Mouse (Mus musculus): ENCODE measurements around the gene Ephx1. TPM values are rescaled to one million over a fixed set of nuclear protein-coding genes. Genes with fewer than 3 reads are reported as not detected.

The Ephx1 gene
- polyA plus RNA-seq, 1 experiment from 2014 or later = 2.8 TPM

GRCm38 (mm10) chr1:180958797-180959196 is 61.9 kb downstream of the Ephx1 start:
- WGBS = 61% methylated on average over 3 of the region's 3 CpGs
- ATAC-seq (ENCODE audit: low FRiP score, low read depth) = no peak
- no peaks in the 10 kb centered on the region for H3K36me3 ChIP-seq
- H3K9ac ChIP-seq = no peak overlapping the region
- H3K4me3 ChIP-seq = no peak overlapping the region
- H3K4me2 ChIP-seq (replicated peaks) = no peak overlapping the region
- no peak overlapping the region for H3K27ac ChIP-seq
- no peaks in the 10 kb centered on the region for H3K9me3 ChIP-seq
- H3K4me1 ChIP-seq = no peaks in the 10 kb centered on the region
- H3K27me3 ChIP-seq (replicated peaks) = no peaks in the 10 kb centered on the region

- H3K9ac ChIP-seq = no peak overlapping the region
- no peaks in the 10 kb centered on the region for H3K4me1 ChIP-seq
- H3K27me3 ChIP-seq (replicated peaks) = no peaks in the 10 kb centered on the region
- H3K4me3 ChIP-seq = no peak overlapping the region
- H3K36me3 ChIP-seq = no peaks in the 10 kb centered on the region
- H3K27ac ChIP-seq = no peak overlapping the region
- H3K9me3 ChIP-seq = no peaks in the 10 kb centered on the region
- no peak overlapping the region for H3K4me2 ChIP-seq (replicated peaks)
- ATAC-seq (ENCODE audit: low FRiP score, low read depth) = no peak
- WGBS = 94% methylated on average over 3 of the region's 3 CpGs
Observed at GRCm38 (mm10) chr1:180957989-180958388, 62.7 kb downstream of the Ephx1 start.

- Histone ChIP-seq H3K4me1 (no peaks in the 10 kb centered on the region), H3K27me3 (replicated peaks) (no peaks in the 10 kb centered on the region), H3K36me3 (no peaks in the 10 kb centered on the region), H3K9me3 (no peaks in the 10 kb centered on the region), H3K4me2 (replicated peaks) (no peak overlapping the region), H3K9ac (no peak overlapping the region), H3K4me3 (no peak overlapping the region), H3K27ac (no peak overlapping the region)
- WGBS = 86% methylated on average over 8 of the region's 8 CpGs
- ATAC-seq (ENCODE audit: low FRiP score, low read depth) = no peak
Observed at GRCm38 (mm10) chr1:180956973-180957381, 63.7 kb downstream of the Ephx1 start.

- H3K27me3 ChIP-seq (replicated peaks) = no peaks in the 10 kb centered on the region
- H3K9ac ChIP-seq = no peak overlapping the region
- no peak for ATAC-seq (ENCODE audit: low FRiP score, low read depth)
- 91% methylated on average over 8 of the region's 8 CpGs for whole genome bisulfite sequencing
- no peaks in the 10 kb centered on the region for H3K9me3 ChIP-seq
- H3K4me3 ChIP-seq = no peak overlapping the region
- no peak overlapping the region for H3K4me2 ChIP-seq (replicated peaks)
- H3K27ac ChIP-seq = no peak overlapping the region
- no peaks in the 10 kb centered on the region for H3K36me3 ChIP-seq
- no peaks in the 10 kb centered on the region for H3K4me1 ChIP-seq
Observed at GRCm38 (mm10) chr1:180956401-180956800, 64.3 kb downstream of the Ephx1 start.

- no peak overlapping the region for H3K9ac ChIP-seq
- no peaks in the 10 kb centered on the region for H3K4me1 ChIP-seq
- H3K4me3 ChIP-seq = no peak overlapping the region
- no peaks in the 10 kb centered on the region for H3K9me3 ChIP-seq
- whole genome bisulfite sequencing = 97% methylated on average over 5 of the region's 5 CpGs
- no peak overlapping the region for H3K4me2 ChIP-seq (replicated peaks)
- no peaks in the 10 kb centered on the region for H3K36me3 ChIP-seq
- no peak overlapping the region for H3K27ac ChIP-seq
- ATAC-seq (ENCODE audit: low FRiP score, low read depth) = no peak
- no peaks in the 10 kb centered on the region for H3K27me3 ChIP-seq (replicated peaks)
Observed at GRCm38 (mm10) chr1:180952808-180953207, 67.9 kb downstream of the Ephx1 start.

GRCm38 (mm10) chr1:180952085-180952746 is 68.5 kb downstream of the Ephx1 start:
- no peak for ATAC-seq (ENCODE audit: low FRiP score, low read depth)
- Histone ChIP-seq H3K36me3 (no peaks in the 10 kb centered on the region), H3K4me1 (no peaks in the 10 kb centered on the region), H3K9me3 (no peaks in the 10 kb centered on the region), H3K27me3 (replicated peaks) (no peaks in the 10 kb centered on the region), H3K27ac (no peak overlapping the region), H3K4me2 (replicated peaks) (no peak overlapping the region), H3K9ac (no peak overlapping the region), H3K4me3 (no peak overlapping the region)
- WGBS = 78% methylated on average over 6 of the region's 6 CpGs

GRCm38 (mm10) chr1:180946448-180946847 is 74.3 kb downstream of the Ephx1 start:
- Histone ChIP-seq H3K4me3 (no peak overlapping the region), H3K27me3 (replicated peaks) (peaks cover 32% of the 10 kb centered on the region), H3K4me2 (replicated peaks) (no peak overlapping the region), H3K9me3 (no peaks in the 10 kb centered on the region), H3K27ac (no peak overlapping the region), H3K9ac (no peak overlapping the region), H3K4me1 (peaks cover 20% of the 10 kb centered on the region), H3K36me3 (no peaks in the 10 kb centered on the region)
- WGBS = 93% methylated on average over 6 of the region's 6 CpGs
- ATAC-seq (ENCODE audit: low FRiP score, low read depth) = no peak

GRCm38 (mm10) chr1:180945001-180945980 is 75.4 kb downstream of the Ephx1 start:
- Histone ChIP-seq H3K4me1 (peaks cover 24% of the 10 kb centered on the region), H3K4me2 (replicated peaks) (peak overlapping the region; percentile 25), H3K9ac (no peak overlapping the region), H3K4me3 (no peak overlapping the region), H3K27ac (no peak overlapping the region), H3K27me3 (replicated peaks) (peaks cover 44% of the 10 kb centered on the region), H3K9me3 (no peaks in the 10 kb centered on the region), H3K36me3 (no peaks in the 10 kb centered on the region)
- peak; percentile 35; the same call in 1 of the 2 replicates for ATAC-seq (ENCODE audit: low FRiP score, low read depth)
- 31% methylated on average over 20 of the region's 20 CpGs for WGBS

- ATAC-seq (ENCODE audit: low FRiP score, low read depth) = no peak
- H3K4me2 ChIP-seq (replicated peaks) = no peak overlapping the region
- H3K27me3 ChIP-seq (replicated peaks) = peaks cover 49% of the 10 kb centered on the region
- no peaks in the 10 kb centered on the region for H3K9me3 ChIP-seq
- H3K4me3 ChIP-seq = no peak overlapping the region
- no peak overlapping the region for H3K9ac ChIP-seq
- peaks cover 24% of the 10 kb centered on the region for H3K4me1 ChIP-seq
- no peaks in the 10 kb centered on the region for H3K36me3 ChIP-seq
- no peak overlapping the region for H3K27ac ChIP-seq
- 71% methylated on average over 4 of the region's 4 CpGs for WGBS
Observed at GRCm38 (mm10) chr1:180944553-180944952, 76.2 kb downstream of the Ephx1 start.

- Histone ChIP-seq H3K27ac (no peak overlapping the region), H3K4me3 (no peak overlapping the region), H3K9me3 (no peaks in the 10 kb centered on the region), H3K4me2 (replicated peaks) (no peak overlapping the region), H3K36me3 (no peaks in the 10 kb centered on the region), H3K9ac (no peak overlapping the region), H3K4me1 (peaks cover 24% of the 10 kb centered on the region), H3K27me3 (replicated peaks) (peaks cover 49% of the 10 kb centered on the region)
- 83% methylated on average over 1 of the region's 1 CpGs for WGBS
- ATAC-seq (ENCODE audit: low FRiP score, low read depth) = no peak
Observed at GRCm38 (mm10) chr1:180943896-180944295, 76.8 kb downstream of the Ephx1 start.

GRCm38 (mm10) chr1:180943032-180943644 is 77.6 kb downstream of the Ephx1 start:
- no peak for ATAC-seq (ENCODE audit: low FRiP score, low read depth)
- Histone ChIP-seq H3K36me3 (no peaks in the 10 kb centered on the region), H3K9ac (peak overlapping the region; percentile 57), H3K9me3 (no peaks in the 10 kb centered on the region), H3K27ac (no peak overlapping the region), H3K4me2 (replicated peaks) (peak overlapping the region; percentile 96), H3K4me3 (peak overlapping the region; percentile 64), H3K4me1 (peaks cover 24% of the 10 kb centered on the region), H3K27me3 (replicated peaks) (peaks cover 49% of the 10 kb centered on the region)
- WGBS = 46% methylated on average over 11 of the region's 11 CpGs
